Mouse (Mus musculus): ENCODE results near the gene Ttll11. TPM values are rescaled to one million over a fixed set of nuclear protein-coding genes. Genes with fewer than 3 reads are reported as not detected.

The Ttll11 gene
- polyA plus RNA-seq, 2 experiments: 1.2 to 2.5 TPM

GRCm38 (mm10) chr2:35998416-35998815 is 18.7 kb upstream of the Ttll11 start:
- Histone ChIP-seq H3K36me3 (ENCODE audit: control insufficient read depth, insufficient read depth, low read length) (no peaks in the 10 kb centered on the region), H3K4me1 (ENCODE audit: control insufficient read depth, insufficient read depth, low read length) (no peaks in the 10 kb centered on the region), H3K4me2 (replicated peaks; ENCODE audit: low read depth, low read length, severe bottlenecking) (no peak overlapping the region), H3K4me3 (replicated peaks; ENCODE audit: low read length) (no peak overlapping the region), H3K9me3 (ENCODE audit: control insufficient read depth, low read length) (no peaks in the 10 kb centered on the region), H3K27me3 (ENCODE audit: control insufficient read depth, insufficient read depth, low read length) (no peaks in the 10 kb centered on the region), H3K27ac (replicated peaks; ENCODE audit: low read depth, low read length) (no peak overlapping the region), H3K9ac (ENCODE audit: low read depth, low read length, severe bottlenecking) (no peak overlapping the region)
- DNase-seq (ENCODE audit: low spot score) (no peak), ATAC-seq (ENCODE audit: low FRiP score, low read depth) (no peak)
- TF ChIP-seq POLR2A (IDR thresholded peaks at IDR 0.05; ENCODE audit: borderline replicate concordance, extremely low read depth, insufficient read depth, insufficient read length): no peak
- WGBS: 81% methylated on average over 5 of the region's 5 CpGs

- WGBS: 71% methylated on average over 2 of the region's 2 CpGs
- no peak overlapping the region for H3K27ac ChIP-seq (replicated peaks; ENCODE audit: low read depth, low read length)
- no peaks in the 10 kb centered on the region for H3K4me1 ChIP-seq (ENCODE audit: control insufficient read depth, insufficient read depth, low read length)
- H3K4me2 ChIP-seq (replicated peaks; ENCODE audit: low read depth, low read length, severe bottlenecking): no peak overlapping the region
- H3K4me3 ChIP-seq (replicated peaks; ENCODE audit: low read length): no peak overlapping the region
- H3K36me3 ChIP-seq (ENCODE audit: control insufficient read depth, insufficient read depth, low read length): no peaks in the 10 kb centered on the region
- no peak overlapping the region for H3K9ac ChIP-seq (ENCODE audit: low read depth, low read length, severe bottlenecking)
- H3K27me3 ChIP-seq (ENCODE audit: control insufficient read depth, insufficient read depth, low read length): no peaks in the 10 kb centered on the region
- DNase-seq (ENCODE audit: low spot score): no peak
- TF ChIP-seq POLR2A (IDR thresholded peaks at IDR 0.05; ENCODE audit: borderline replicate concordance, extremely low read depth, insufficient read depth, insufficient read length): no peak
- no peak for ATAC-seq (ENCODE audit: low FRiP score, low read depth)
- H3K9me3 ChIP-seq (ENCODE audit: control insufficient read depth, low read length): no peaks in the 10 kb centered on the region
These were observed 17.0 kb upstream of the Ttll11 start for GRCm38 (mm10) chr2:35996753-35997152.

- H3K4me2 ChIP-seq (replicated peaks; ENCODE audit: low read depth, low read length, severe bottlenecking): no peak overlapping the region
- no peaks in the 10 kb centered on the region for H3K4me1 ChIP-seq (ENCODE audit: control insufficient read depth, insufficient read depth, low read length)
- no peak overlapping the region for H3K4me3 ChIP-seq (replicated peaks; ENCODE audit: low read length)
- H3K36me3 ChIP-seq (ENCODE audit: control insufficient read depth, insufficient read depth, low read length): no peaks in the 10 kb centered on the region
- no peak overlapping the region for H3K9ac ChIP-seq (ENCODE audit: low read depth, low read length, severe bottlenecking)
- no peaks in the 10 kb centered on the region for H3K9me3 ChIP-seq (ENCODE audit: control insufficient read depth, low read length)
- TF ChIP-seq POLR2A (IDR thresholded peaks at IDR 0.05; ENCODE audit: borderline replicate concordance, extremely low read depth, insufficient read depth, insufficient read length): no peak
- 73% methylated on average over 6 of the region's 6 CpGs for WGBS
- DNase-seq (ENCODE audit: low spot score) (no peak), ATAC-seq (ENCODE audit: low FRiP score, low read depth) (no peak)
- H3K27me3 ChIP-seq (ENCODE audit: control insufficient read depth, insufficient read depth, low read length): no peaks in the 10 kb centered on the region
- no peak overlapping the region for H3K27ac ChIP-seq (replicated peaks; ENCODE audit: low read depth, low read length)
These were observed 14.6 kb upstream of the Ttll11 start for GRCm38 (mm10) chr2:35994303-35994702.

- Histone ChIP-seq H3K27me3 (ENCODE audit: control insufficient read depth, insufficient read depth, low read length) (no peaks in the 10 kb centered on the region), H3K36me3 (ENCODE audit: control insufficient read depth, insufficient read depth, low read length) (no peaks in the 10 kb centered on the region), H3K9ac (ENCODE audit: low read depth, low read length, severe bottlenecking) (no peak overlapping the region), H3K27ac (replicated peaks; ENCODE audit: low read depth, low read length) (no peak overlapping the region), H3K4me1 (ENCODE audit: control insufficient read depth, insufficient read depth, low read length) (no peaks in the 10 kb centered on the region), H3K4me2 (replicated peaks; ENCODE audit: low read depth, low read length, severe bottlenecking) (no peak overlapping the region), H3K9me3 (ENCODE audit: control insufficient read depth, low read length) (no peaks in the 10 kb centered on the region), H3K4me3 (replicated peaks; ENCODE audit: low read length) (no peak overlapping the region)
- DNase-seq (ENCODE audit: low spot score) (no peak), ATAC-seq (ENCODE audit: low FRiP score, low read depth) (no peak)
- TF ChIP-seq POLR2A (IDR thresholded peaks at IDR 0.05; ENCODE audit: borderline replicate concordance, extremely low read depth, insufficient read depth, insufficient read length): no peak
- WGBS: 86% methylated on average over 2 of the region's 2 CpGs
These were observed 13.8 kb upstream of the Ttll11 start for GRCm38 (mm10) chr2:35993481-35993880.

GRCm38 (mm10) chr2:35992259-35992658 is 12.5 kb upstream of the Ttll11 start:
- no peaks in the 10 kb centered on the region for H3K27me3 ChIP-seq (ENCODE audit: control insufficient read depth, insufficient read depth, low read length)
- no peaks in the 10 kb centered on the region for H3K4me1 ChIP-seq (ENCODE audit: control insufficient read depth, insufficient read depth, low read length)
- no peaks in the 10 kb centered on the region for H3K36me3 ChIP-seq (ENCODE audit: control insufficient read depth, insufficient read depth, low read length)
- H3K4me3 ChIP-seq (replicated peaks; ENCODE audit: low read length): no peak overlapping the region
- 82% methylated on average over 3 of the region's 3 CpGs for WGBS
- TF ChIP-seq POLR2A (IDR thresholded peaks at IDR 0.05; ENCODE audit: borderline replicate concordance, extremely low read depth, insufficient read depth, insufficient read length): no peak
- H3K27ac ChIP-seq (replicated peaks; ENCODE audit: low read depth, low read length): no peak overlapping the region
- no peaks in the 10 kb centered on the region for H3K9me3 ChIP-seq (ENCODE audit: control insufficient read depth, low read length)
- ATAC-seq (ENCODE audit: low FRiP score, low read depth): no peak
- no peak for DNase-seq (ENCODE audit: low spot score)
- H3K9ac ChIP-seq (ENCODE audit: low read depth, low read length, severe bottlenecking): no peak overlapping the region
- no peak overlapping the region for H3K4me2 ChIP-seq (replicated peaks; ENCODE audit: low read depth, low read length, severe bottlenecking)

GRCm38 (mm10) chr2:35983869-35984268 is 4.2 kb upstream of the Ttll11 start:
- no peak overlapping the region for H3K27ac ChIP-seq (replicated peaks; ENCODE audit: low read depth, low read length)
- DNase-seq (ENCODE audit: low spot score): peak; percentile 74

More at GRCm38 (mm10) chr2:35983869-35984268, 4.2 kb upstream of the Ttll11 start:
- TF ChIP-seq POLR2A (IDR thresholded peaks at IDR 0.05; ENCODE audit: borderline replicate concordance, extremely low read depth, insufficient read depth, insufficient read length): no peak
- no peak for ATAC-seq (ENCODE audit: low FRiP score, low read depth)
- H3K9me3 ChIP-seq (ENCODE audit: control insufficient read depth, low read length): no peaks in the 10 kb centered on the region
- WGBS: 5% methylated on average over 7 of the region's 7 CpGs
- H3K36me3 ChIP-seq (ENCODE audit: control insufficient read depth, insufficient read depth, low read length): no peaks in the 10 kb centered on the region
- H3K9ac ChIP-seq (ENCODE audit: low read depth, low read length, severe bottlenecking): no peak overlapping the region
- no peak overlapping the region for H3K4me3 ChIP-seq (replicated peaks; ENCODE audit: low read length)
- no peak overlapping the region for H3K4me2 ChIP-seq (replicated peaks; ENCODE audit: low read depth, low read length, severe bottlenecking)
- H3K27me3 ChIP-seq (ENCODE audit: control insufficient read depth, insufficient read depth, low read length): no peaks in the 10 kb centered on the region
- H3K4me1 ChIP-seq (ENCODE audit: control insufficient read depth, insufficient read depth, low read length): 0 out of 2 replicates have a peak, but pooled peaks cover 4% of the 10 kb centered on the region
